Mouse (Mus musculus) forebrain, embryonic 10.5 days (tissue): ENCODE results near the gene Pebp1. TPM values are rescaled to one million over a fixed set of nuclear protein-coding genes. Genes with fewer than 3 reads are reported as not detected.

Source experiments
- DNase-seq: peaks from one replicate; pipeline ENCODE4 v3.0.0-alpha.2; 2017; ENCODE audit warnings: low spot score; ENCODE audit errors: extremely low spot score
- H3K27ac ChIP-seq: fragments of 300-500 bp; sonication (generic); 2 replicates; pipeline ENCODE4 v1.5.1; 2016; ENCODE audit warnings: mild to moderate bottlenecking
- H3K27me3 ChIP-seq: fragments of 300-500 bp; sonication (generic); 2 replicates; pipeline ENCODE4 v1.6.1; 2016; ENCODE audit warnings: mild to moderate bottlenecking; ENCODE audit not compliant: poor library complexity, severe bottlenecking
- H3K36me3 ChIP-seq: fragments of 300-500 bp; sonication (generic); replicated peaks from 2 replicates; pipeline ENCODE4 v1.6.1; 2016; ENCODE audit warnings: mild to moderate bottlenecking, moderate library complexity
- H3K4me1 ChIP-seq: fragments of 300-500 bp; sonication (generic); 2 replicates; pipeline ENCODE4 v1.6.1; 2016
- H3K4me3 ChIP-seq: fragments of 300-500 bp; sonication (generic); 2 replicates; pipeline ENCODE4 v1.5.1; 2016; ENCODE audit warnings: mild to moderate bottlenecking, moderate library complexity
- H3K9me3 ChIP-seq: fragments of 300-500 bp; sonication (generic); 2 replicates; pipeline ENCODE4 v1.6.1; 2016; ENCODE audit warnings: mild to moderate bottlenecking, moderate library complexity
- WGBS: fragments of 180-500 bp; shearing (Covaris S2); methylation state at CpG from one replicate; pipeline ENCODE4 v1.1.7; 2016; 5-methylcytosine and 5-hydroxymethylcytosine counted together
- polyA plus RNA-seq: library from polyadenylated mRNA; unstranded; fragments of >200 nt; fragmentation: Nextera tagmentation; extraction: Ambion mirVana; gene quantifications from 2 replicates; pipeline ENCODE4 v1.2.1, GENCODE M21; 2016

Gene Pebp1
- polyA plus RNA-seq, 1 experiment from 2014 or later: 1,001 TPM

- WGBS: 88% methylated on average over 3 of the region's 3 CpGs
- Histone ChIP-seq H3K36me3 (peaks cover 7% of the 10 kb centered on the region; the same call in 1 of the 2 replicates), H3K4me1 (peaks cover 5% of the 10 kb centered on the region; the same call in 1 of the 2 replicates), H3K27ac (no peak overlapping the region), H3K4me3 (no peak overlapping the region), H3K27me3 (no peaks in the 10 kb centered on the region), H3K9me3 (no peaks in the 10 kb centered on the region)
- no peak for DNase-seq
Observed at GRCm38 (mm10) chr5:117251763-117252162, 35.7 kb downstream of the Pebp1 start.

DNA sequence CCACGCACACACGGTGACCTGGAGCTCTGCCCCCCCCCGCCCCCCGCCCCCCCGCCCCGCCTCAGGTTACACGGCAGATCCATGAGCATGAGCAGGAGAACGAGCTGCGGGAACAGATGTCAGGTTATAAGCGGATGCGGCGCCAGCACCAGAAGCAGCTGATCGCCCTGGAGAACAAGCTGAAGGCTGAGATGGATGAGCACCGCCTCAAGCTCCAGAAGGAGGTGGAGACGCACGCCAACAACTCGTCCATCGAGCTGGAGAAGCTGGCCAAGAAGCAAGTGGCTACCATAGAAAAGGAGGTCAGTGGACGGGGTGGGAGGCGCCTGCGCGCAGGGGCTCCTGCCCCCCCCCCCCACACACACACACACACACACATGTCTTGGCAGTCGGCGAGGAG lies 36.6 kb downstream of the Pebp1 start:
- Histone ChIP-seq H3K4me1 (peaks cover 5% of the 10 kb centered on the region; the same call in 1 of the 2 replicates), H3K27me3 (no peaks in the 10 kb centered on the region), H3K27ac (no peak overlapping the region), H3K36me3 (no peaks in the 10 kb centered on the region), H3K4me3 (no peak overlapping the region), H3K9me3 (no peaks in the 10 kb centered on the region)
- DNase-seq: no peak
- 92% methylated on average over 24 of the region's 24 CpGs for WGBS

- peaks cover 5% of the 10 kb centered on the region; the same call in 1 of the 2 replicates for H3K4me1 ChIP-seq
- H3K27ac ChIP-seq: 0 out of 2 replicates have a peak overlapping the region, but pooled peaks have one; percentile 30
Observed at GRCm38 (mm10) chr5:117248351-117248750, 39.1 kb downstream of the Pebp1 start.

DNA sequence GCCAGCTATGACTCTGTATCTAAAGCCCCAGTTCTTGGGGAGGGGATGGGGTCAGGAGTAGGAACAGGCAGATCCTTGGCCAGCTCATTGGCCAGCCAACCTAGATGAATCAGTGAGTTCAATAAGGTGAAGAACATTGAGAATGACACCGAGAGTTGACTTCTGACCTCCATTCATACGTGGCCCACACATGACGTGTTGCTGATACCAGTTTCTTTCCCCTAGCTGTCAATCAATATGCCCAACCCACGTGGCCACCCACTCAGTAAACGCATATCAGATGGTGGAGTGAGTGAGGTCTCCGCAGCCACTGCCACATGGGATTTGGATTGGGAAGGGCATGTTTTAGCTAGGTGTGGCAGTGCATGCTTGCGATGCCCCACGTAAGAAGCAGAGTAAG lies 42.3 kb downstream of the Pebp1 start:
- Histone ChIP-seq H3K4me1 (peaks cover 33% of the 10 kb centered on the region), H3K27ac (no peak overlapping the region), H3K27me3 (peaks cover 31% of the 10 kb centered on the region), H3K36me3 (no peaks in the 10 kb centered on the region), H3K9me3 (no peaks in the 10 kb centered on the region), H3K4me3 (no peak overlapping the region)
- 90% methylated on average over 8 of the region's 8 CpGs for WGBS
- DNase-seq: no peak

More at GRCm38 (mm10) chr5:117248351-117248750, 39.1 kb downstream of the Pebp1 start:
- Histone ChIP-seq H3K27me3 (no peaks in the 10 kb centered on the region), H3K36me3 (no peaks in the 10 kb centered on the region), H3K4me3 (no peak overlapping the region), H3K9me3 (no peaks in the 10 kb centered on the region)
- DNase-seq: no peak
- 31% methylated on average over 10 of the region's 10 CpGs for WGBS

DNA sequence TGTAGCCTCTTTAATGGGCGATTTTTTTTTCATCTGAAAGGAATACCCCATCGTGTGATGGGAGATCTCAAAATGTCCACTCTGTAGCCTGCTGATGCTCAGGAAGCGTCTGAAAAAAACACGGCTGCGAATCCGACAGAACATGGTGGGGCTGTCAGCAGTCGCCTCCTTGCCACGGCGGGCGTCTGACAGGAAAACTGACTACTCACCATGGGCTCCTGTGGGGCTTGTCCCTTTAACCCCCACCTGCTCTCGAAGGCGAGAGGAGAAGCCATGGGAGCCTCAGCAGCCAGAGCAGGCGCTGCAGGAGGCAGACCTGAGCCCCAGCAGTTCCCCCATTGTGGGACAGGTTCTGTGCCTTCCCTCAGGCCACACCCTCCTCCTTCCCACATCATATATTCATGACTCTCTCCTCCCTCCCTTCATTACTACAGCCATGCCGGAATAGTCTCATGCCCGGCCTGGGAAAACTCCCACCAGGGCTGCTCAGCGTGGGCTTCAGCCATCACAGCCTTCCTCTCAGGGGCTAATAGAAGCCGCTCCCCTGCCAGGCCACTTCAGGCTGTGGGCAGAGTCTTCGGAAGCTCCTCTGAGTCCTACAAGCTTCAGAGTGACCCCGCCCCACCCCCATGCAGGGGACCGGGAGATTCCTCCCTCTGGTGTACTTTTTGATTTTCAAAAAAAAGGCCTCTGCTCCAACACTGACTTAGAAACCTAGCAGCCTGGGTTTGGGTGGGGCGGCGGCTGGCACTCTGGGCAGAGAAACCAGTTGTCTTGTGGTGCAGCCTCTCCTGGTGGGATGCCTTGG lies 44.5 kb downstream of the Pebp1 start:
- Histone ChIP-seq H3K27ac (no peak overlapping the region), H3K4me3 (peak overlapping the region; percentile 36), H3K9me3 (no peaks in the 10 kb centered on the region), H3K36me3 (no peaks in the 10 kb centered on the region), H3K27me3 (peaks cover 33% of the 10 kb centered on the region), H3K4me1 (peaks cover 32% of the 10 kb centered on the region)
- WGBS: 32% methylated on average over 22 of the region's 22 CpGs
- no peak for DNase-seq

DNA sequence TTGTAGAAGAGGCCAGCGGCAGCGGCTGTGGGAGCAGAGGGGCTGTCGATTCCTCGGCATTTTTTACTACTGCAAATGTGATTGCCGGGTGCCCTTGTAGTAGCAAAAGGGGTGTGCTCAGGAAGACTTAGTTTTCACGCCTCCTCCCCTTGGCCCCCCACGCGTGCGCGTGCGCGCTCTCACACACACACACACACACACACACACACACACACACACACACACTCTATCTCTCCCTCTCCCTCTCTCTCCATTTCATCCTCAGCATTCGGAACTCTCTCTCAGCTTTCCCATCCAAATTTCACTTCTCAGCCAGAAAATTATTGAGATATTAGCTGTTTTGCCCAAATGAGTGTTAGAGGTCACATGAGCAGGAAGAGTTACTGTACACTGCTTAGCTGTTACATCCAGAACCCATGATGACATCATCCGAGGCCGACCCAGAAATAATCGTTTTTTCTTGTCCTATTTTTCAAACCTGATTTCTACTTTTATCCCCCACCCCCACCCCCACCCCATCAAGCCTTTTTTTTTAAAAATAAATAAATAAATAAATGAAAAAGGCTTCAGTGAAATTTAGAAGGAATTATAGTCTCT lies 45.4 kb downstream of the Pebp1 start:
- Histone ChIP-seq H3K27ac (no peak overlapping the region), H3K4me3 (0 out of 2 replicates have a peak overlapping the region, but pooled peaks have one; percentile 56), H3K36me3 (no peaks in the 10 kb centered on the region), H3K9me3 (no peaks in the 10 kb centered on the region), H3K27me3 (peaks cover 33% of the 10 kb centered on the region), H3K4me1 (peaks cover 32% of the 10 kb centered on the region)
- no peak for DNase-seq
- 81% methylated on average over 16 of the region's 16 CpGs for WGBS

- peak; percentile 36 for DNase-seq
- H3K9me3 ChIP-seq: no peaks in the 10 kb centered on the region
- peaks cover 33% of the 10 kb centered on the region for H3K27me3 ChIP-seq
- peak overlapping the region; percentile 76 for H3K27ac ChIP-seq
- H3K36me3 ChIP-seq: no peaks in the 10 kb centered on the region
- peaks cover 32% of the 10 kb centered on the region for H3K4me1 ChIP-seq
- H3K4me3 ChIP-seq: peak overlapping the region; percentile 56
- WGBS: 2% methylated on average over 32 of the region's 32 CpGs
Observed at GRCm38 (mm10) chr5:117240761-117241322, 46.6 kb downstream of the Pebp1 start.

DNA sequence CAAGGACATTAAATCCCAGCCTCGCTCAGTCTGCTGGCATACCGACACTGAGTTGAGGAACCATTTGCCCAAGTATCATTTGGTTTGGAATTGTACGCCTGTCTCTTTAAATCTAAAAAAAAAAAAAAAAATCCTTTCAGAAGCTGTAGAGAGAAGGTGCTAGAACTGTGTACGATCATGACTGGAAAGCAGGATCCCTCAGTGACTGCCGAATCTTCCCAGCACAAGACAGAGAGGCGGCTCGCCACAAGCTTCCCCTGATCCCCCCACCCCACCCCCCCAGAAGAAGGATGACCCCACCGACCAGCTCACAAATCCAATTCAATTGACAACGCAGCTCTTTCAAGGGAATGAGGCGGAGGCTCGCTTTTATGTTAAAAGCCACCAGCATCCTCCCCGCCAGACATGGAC lies 47.1 kb downstream of the Pebp1 start:
- Histone ChIP-seq H3K9me3 (no peaks in the 10 kb centered on the region), H3K36me3 (no peaks in the 10 kb centered on the region), H3K4me3 (peak overlapping the region; percentile 56), H3K27ac (peak overlapping the region; percentile 76), H3K27me3 (peaks cover 33% of the 10 kb centered on the region), H3K4me1 (peaks cover 32% of the 10 kb centered on the region)
- 7% methylated on average over 12 of the region's 12 CpGs for WGBS
- peak; percentile 25 for DNase-seq

DNA sequence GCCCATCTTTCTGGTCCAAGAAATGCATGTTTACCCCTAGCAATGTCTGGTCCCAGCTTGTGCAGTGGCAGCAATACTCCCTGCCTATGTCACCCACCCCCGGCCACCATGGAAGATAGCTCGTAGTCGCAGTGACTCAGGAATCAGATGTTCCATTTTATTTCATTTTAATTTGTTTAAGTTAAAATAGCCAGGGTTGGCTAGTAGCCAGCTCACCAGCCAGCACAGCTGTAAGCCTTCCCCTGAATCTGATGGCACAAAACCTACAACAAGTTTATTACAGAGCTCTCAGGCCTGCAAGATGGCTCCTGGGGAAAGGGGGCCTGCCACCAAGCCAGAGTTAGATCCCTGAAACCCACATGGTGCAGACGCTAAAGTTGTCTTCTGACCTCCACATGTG lies 48.3 kb downstream of the Pebp1 start:
- Histone ChIP-seq H3K36me3 (no peaks in the 10 kb centered on the region), H3K27me3 (peaks cover 33% of the 10 kb centered on the region), H3K27ac (no peak overlapping the region), H3K4me1 (peaks cover 32% of the 10 kb centered on the region), H3K9me3 (no peaks in the 10 kb centered on the region), H3K4me3 (no peak overlapping the region)
- 89% methylated on average over 4 of the region's 4 CpGs for WGBS
- DNase-seq: no peak

GRCm38 (mm10) chr5:117236540-117236939 lies 50.9 kb downstream of the Pebp1 start:
- 82% methylated on average over 5 of the region's 5 CpGs for WGBS
- Histone ChIP-seq H3K4me3 (no peak overlapping the region), H3K27ac (no peak overlapping the region), H3K27me3 (peaks cover 15% of the 10 kb centered on the region), H3K36me3 (no peaks in the 10 kb centered on the region), H3K9me3 (no peaks in the 10 kb centered on the region), H3K4me1 (peaks cover 16% of the 10 kb centered on the region)
- DNase-seq: no peak
